Mouse (Mus musculus) heart, embryonic 12.5 days (tissue): ENCODE measurements around the gene Serpina12. TPM values are rescaled to one million over a fixed set of nuclear protein-coding genes. Genes with fewer than 3 reads are reported as not detected.

ENCODE experiments used
- ATAC-seq: fragments of 200-750 bp; cut with Nextera tagmentation; 2 replicates; pipeline ENCODE4 v1.8.0; 2017; ENCODE audit warnings: moderate TSS enrichment, moderate library complexity; ENCODE audit not compliant: insufficient number of reproducible peaks, low FRiP score
- H3K27ac ChIP-seq: fragments of 300-500 bp; sonication (generic); 2 replicates; pipeline ENCODE4 v1.5.1; 2016; ENCODE audit warnings: mild to moderate bottlenecking, moderate library complexity; ENCODE audit not compliant: poor library complexity, severe bottlenecking
- H3K27me3 ChIP-seq: fragments of 300-500 bp; sonication (generic); replicated peaks from 2 replicates; pipeline ENCODE4 v1.6.1; 2016; ENCODE audit warnings: mild to moderate bottlenecking, moderate library complexity
- H3K36me3 ChIP-seq: fragments of 300-500 bp; sonication (generic); 2 replicates; pipeline ENCODE4 v1.6.1; 2016; ENCODE audit warnings: mild to moderate bottlenecking, moderate library complexity
- H3K4me1 ChIP-seq: fragments of 300-500 bp; sonication (generic); replicated peaks from 2 replicates; pipeline ENCODE4 v1.6.1; 2016; ENCODE audit warnings: mild to moderate bottlenecking
- H3K4me2 ChIP-seq: fragments of 300-500 bp; sonication (generic); 2 replicates; pipeline ENCODE4 v1.6.1; 2016; ENCODE audit warnings: mild to moderate bottlenecking, moderate library complexity
- H3K4me3 ChIP-seq: fragments of 300-500 bp; sonication (generic); 2 replicates; pipeline ENCODE4 v1.5.1; 2016; ENCODE audit warnings: mild to moderate bottlenecking
- H3K9ac ChIP-seq: fragments of 300-500 bp; sonication (generic); 2 replicates; pipeline ENCODE4 v1.6.1; 2016; ENCODE audit warnings: mild to moderate bottlenecking, moderate library complexity
- H3K9me3 ChIP-seq: fragments of 300-500 bp; sonication (generic); replicated peaks from 2 replicates; pipeline ENCODE4 v1.6.1; 2016; ENCODE audit warnings: mild to moderate bottlenecking, moderate library complexity
- WGBS: fragments of 180-500 bp; shearing (Covaris S2); methylation state at CpG from one replicate; pipeline ENCODE4 v1.1.7; 2016; 5-methylcytosine and 5-hydroxymethylcytosine counted together
- polyA plus RNA-seq: library from polyadenylated mRNA; unstranded; fragments of >200 nt; fragmentation: Nextera tagmentation; extraction: Ambion mirVana; gene quantifications from 2 replicates; pipeline ENCODE4 v1.2.1, GENCODE M21; 2016

The Serpina12 gene
- polyA plus RNA-seq, 1 experiment from 2014 or later: not detected

DNA sequence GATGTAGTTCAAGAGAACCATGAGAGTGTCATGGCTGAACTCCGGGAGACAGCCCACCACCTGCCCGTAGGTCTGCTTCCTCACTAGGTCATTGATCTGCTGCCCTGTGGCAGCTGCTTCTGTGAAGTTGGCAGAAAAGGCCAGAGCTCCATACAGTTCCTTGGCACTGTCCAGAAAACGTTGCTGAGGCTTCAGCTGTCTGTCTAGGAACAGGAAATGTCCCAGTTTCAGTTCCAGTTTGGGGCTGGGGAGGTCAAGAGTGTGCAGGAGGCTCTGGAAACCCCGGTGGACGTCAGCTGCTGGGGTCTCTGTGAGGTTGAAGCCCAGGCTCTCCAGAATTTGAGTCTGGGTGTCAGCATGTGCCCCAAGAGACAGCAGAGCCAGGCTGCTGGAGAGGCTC, 58.4 kb downstream of the Serpina12 start:
- H3K27ac ChIP-seq: no peak overlapping the region
- no peak overlapping the region for H3K9ac ChIP-seq
- 0 out of 2 replicates have a peak, but pooled peaks cover 4% of the 10 kb centered on the region for H3K4me1 ChIP-seq
- WGBS: 59% methylated on average over 5 of the region's 5 CpGs
- H3K4me2 ChIP-seq: no peak overlapping the region
- peaks cover 27% of the 10 kb centered on the region for H3K27me3 ChIP-seq
- H3K9me3 ChIP-seq: no peaks in the 10 kb centered on the region
- no peaks in the 10 kb centered on the region for H3K36me3 ChIP-seq
- H3K4me3 ChIP-seq: no peak overlapping the region
- no peak for ATAC-seq

- H3K9me3 ChIP-seq: no peaks in the 10 kb centered on the region
- H3K9ac ChIP-seq: no peak overlapping the region
- WGBS: 53% methylated on average over 4 of the region's 4 CpGs
- no peak for ATAC-seq
- H3K4me2 ChIP-seq: no peak overlapping the region
- H3K4me3 ChIP-seq: no peak overlapping the region
- H3K4me1 ChIP-seq: 0 out of 2 replicates have a peak, but pooled peaks cover 4% of the 10 kb centered on the region
- H3K27ac ChIP-seq: no peak overlapping the region
- H3K27me3 ChIP-seq: peaks cover 27% of the 10 kb centered on the region
- H3K36me3 ChIP-seq: no peaks in the 10 kb centered on the region
These were observed 59.3 kb downstream of the Serpina12 start for GRCm38 (mm10) chr12:103984935-103985334.

DNA sequence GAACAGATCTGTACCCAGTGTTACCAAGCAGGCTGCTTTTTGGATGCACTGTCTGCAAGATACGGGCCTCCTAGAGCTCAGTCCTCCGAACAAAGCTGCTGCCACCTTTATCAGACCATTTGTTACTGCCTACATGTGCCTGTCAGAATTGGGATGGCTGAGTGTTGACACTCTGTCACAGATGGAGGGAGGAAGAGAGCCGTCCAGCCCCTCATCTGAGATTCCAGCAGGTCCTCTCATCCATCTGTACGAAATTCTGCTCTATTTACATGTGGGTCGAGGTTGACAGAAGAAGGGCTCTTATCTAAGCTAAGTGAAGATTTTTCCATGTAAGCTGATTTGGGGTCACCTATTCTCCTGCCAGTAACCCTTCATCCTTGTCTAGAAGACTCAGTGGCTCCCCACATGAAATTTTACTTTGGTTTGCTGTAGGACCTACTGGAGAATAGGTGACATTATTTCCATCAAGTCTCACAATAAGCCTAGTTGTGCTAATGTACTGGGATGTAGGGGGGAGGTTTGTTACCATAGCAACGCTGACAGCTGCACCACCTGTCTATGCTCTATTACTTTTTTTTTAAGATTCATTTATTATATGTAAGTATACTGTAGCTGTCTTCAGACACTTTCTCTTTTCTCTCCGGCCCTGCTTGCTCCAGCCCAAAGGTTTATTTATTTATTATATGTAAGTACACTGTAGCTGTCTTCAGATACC, 62.4 kb downstream of the Serpina12 start:
- 38% methylated on average over 7 of the region's 7 CpGs for WGBS
- Histone ChIP-seq H3K27me3 (peaks cover 10% of the 10 kb centered on the region), H3K4me2 (no peak overlapping the region), H3K4me1 (0 out of 2 replicates have a peak, but pooled peaks cover 4% of the 10 kb centered on the region), H3K9me3 (no peaks in the 10 kb centered on the region), H3K27ac (no peak overlapping the region), H3K9ac (no peak overlapping the region), H3K4me3 (no peak overlapping the region), H3K36me3 (no peaks in the 10 kb centered on the region)
- ATAC-seq: no peak

Other genes starting within 250 kb of the Serpina12 start
- 0.53 and 4.9 TPM in 2 replicates for gene Serpina1b, start 214.1 kb downstream of the Serpina12 start, polyA plus RNA-seq
- gene Serpina1a, start 180.9 kb downstream of the Serpina12 start, polyA plus RNA-seq: 0.48 and 3.8 TPM in 2 replicates
- 0.34 TPM in 1 of 2 replicates, not detected in the other for gene Serpina1c, start 139.6 kb downstream of the Serpina12 start, polyA plus RNA-seq
- gene Serpina1e, start 85.5 kb downstream of the Serpina12 start, polyA plus RNA-seq: 0.17 and 0.32 TPM in 2 replicates
- gene Serpina11, start 54.5 kb downstream of the Serpina12 start, polyA plus RNA-seq: not detected in 2 replicates
- 0.17 and 0.28 TPM in 2 replicates for gene Serpina9, start 30.7 kb downstream of the Serpina12 start, polyA plus RNA-seq
- not detected in 2 replicates for gene Serpina5, start 56.7 kb upstream of the Serpina12 start, polyA plus RNA-seq
- not detected in 2 replicates for gene Serpina3a, start 68.3 kb upstream of the Serpina12 start, polyA plus RNA-seq
- 0.09 and 0.10 TPM in 2 replicates for gene Serpina3b, start 83.6 kb upstream of the Serpina12 start, polyA plus RNA-seq
- 0.13 TPM in 1 of 2 replicates, not detected in the other for gene Serpina3c, start 109.4 kb upstream of the Serpina12 start, polyA plus RNA-seq
- 0.09 TPM in 1 of 2 replicates, not detected in the other for gene Serpina3f, start 170.1 kb upstream of the Serpina12 start, polyA plus RNA-seq
- 1.3 and 1.4 TPM in 2 replicates for gene Serpina3g, start 191.8 kb upstream of the Serpina12 start, polyA plus RNA-seq
- 0.12 and 0.32 TPM in 2 replicates for gene Serpina3i, start 218.7 kb upstream of the Serpina12 start, polyA plus RNA-seq